Mouse (Mus musculus): ENCODE data around the gene Tmem181a. TPM values are rescaled to one million over a fixed set of nuclear protein-coding genes. Genes with fewer than 3 reads are reported as not detected.

Gene Tmem181a
- total RNA-seq (2023) = 6.4 TPM

GRCm38 (mm10) chr17:6256400-6257069 is at the start of gene Tmem181a:
Tmem181a (plus strand) TSS chr17:6256860.

GRCm38 (mm10) chr17:6317339-6317985 is 60.8 kb downstream of the Tmem181a start, which contains the start of gene Dynlt1a:
Dynlt1a (minus strand) TSS chr17:6317500.

Other genes starting within 250 kb of the Tmem181a start
- gene Serac1, start 177.1 kb upstream of the Tmem181a start, total RNA-seq (2023) = 5.4 TPM
- 39.3 TPM for gene Gtf2h5, start 177.1 kb upstream of the Tmem181a start, total RNA-seq (2023)
- 106 TPM for gene Tulp4, start 150.4 kb upstream of the Tmem181a start, total RNA-seq (2023)
- gene Dynlt1a, start 60.6 kb downstream of the Tmem181a start, total RNA-seq (2023) = 3.1 TPM
- gene Dynlt1b, start 173.3 kb downstream of the Tmem181a start, total RNA-seq (2023) = 42.1 TPM